In genomic region chr5:73345254-73345653, GRCm38 (mm10) we compare ENCODE assay signal across 14 mouse cellular contexts.
"Had no signal": no experiment of that assay in that cellular context is flagged by ENCODE, and none has a peak within 500 bp of the region (broad histone marks: within the 10 kb centered on the region; RNA-seq: fewer than 3 reads in every experiment).

No protein-coding gene starts in this region.

- DNase-seq: lung, adult 18-20 months; lung, embryonic 14.5 days; lung, postnatal 10 days; lung, postnatal 4 days; right cerebral cortex, postnatal 14 days; thymus, adult 2 months; thymus, postnatal 25 days; thymus, postnatal 4 days had no signal

- H3K4me1 ChIP-seq: neural tube, embryonic 13.5 days; neural tube, embryonic 15.5 days had no signal

- H3K27ac ChIP-seq: liver, embryonic 14.5 days; neural tube, embryonic 13.5 days; neural tube, embryonic 15.5 days had no signal

- H3K9me3 ChIP-seq: midbrain, embryonic 12.5 days; neural tube, embryonic 13.5 days; neural tube, embryonic 15.5 days; stomach, embryonic 15.5 days had no signal

- H3K36me3 ChIP-seq: midbrain, embryonic 12.5 days; neural tube, embryonic 13.5 days; neural tube, embryonic 15.5 days; stomach, embryonic 15.5 days had no signal

- H3K9ac ChIP-seq: liver, embryonic 14.5 days; lung, embryonic 14.5 days; midbrain, embryonic 12.5 days; neural tube, embryonic 13.5 days; neural tube, embryonic 15.5 days; stomach, embryonic 15.5 days had no signal

- H3K4me3 ChIP-seq: midbrain, embryonic 12.5 days; myocyte; neural tube, embryonic 13.5 days; neural tube, embryonic 15.5 days; stomach, embryonic 15.5 days had no signal

- H3K27me3 ChIP-seq: neural tube, embryonic 13.5 days; neural tube, embryonic 15.5 days; stomach, embryonic 15.5 days had no signal

- H3K4me2 ChIP-seq: lung, embryonic 14.5 days; neural tube, embryonic 13.5 days; neural tube, embryonic 15.5 days; stomach, embryonic 15.5 days had no signal
